In genomic region chr11:29525988-29526794, GRCm38 (mm10) we compare ENCODE assay signal across 8 mouse cellular contexts. TPM values are rescaled to one million over a fixed set of nuclear protein-coding genes. Genes with fewer than 3 reads are reported as not detected.
DNase-seq lines count a peak whose midpoint lies in the region; ATAC-seq and TF ChIP-seq lines count a peak whose summit lies in the region.

TSS of gene Mtif2 (plus strand) at chr11:29526408.

- peak within 1 kb of the TSS; percentile 92 for H3K27ac ChIP-seq in hindbrain, embryonic 13.5 days

- CTCF ChIA-PET in Patski (lab: Charles Lee) = interaction anchor here (1.2 to 1.3 kb wide), 2 partner anchors 9 to 10 kb away, joined by 3 to 5 read pairs; no protein-coding TSS in a partner anchor

- H3K4me2 ChIP-seq in hindbrain, embryonic 13.5 days = peak within 1 kb of the TSS; percentile 73

- H3K36me3 ChIP-seq in hindbrain, embryonic 13.5 days = peaks cover 14% of the 10 kb centered on the region

- WGBS in hindbrain, embryonic 13.5 days = 3% methylated on average over 47 of the region's 47 CpGs

- no peaks in the 10 kb centered on the region for H3K9me3 ChIP-seq in hindbrain, embryonic 13.5 days

- peak within 1 kb of the TSS; percentile 70 for H3K4me3 ChIP-seq in hindbrain, embryonic 13.5 days

- no peak for TF ChIP-seq CTCF in Patski (IDR thresholded peaks at IDR 0.05)

- DNase-seq in Patski (ENCODE audit: low read depth, low spot score) = peak; percentile 41
- DNase-seq in cerebellum, postnatal 25 days = peak; percentile 87 to 91
- DNase-seq in frontal cortex, postnatal 25 days (ENCODE audit: low spot score in 2 of 2) = peak; percentile 62 to 71
- peak; percentile 84 to 86 for DNase-seq in layer of hippocampus, postnatal 14 days (ENCODE audit: low spot score in 2 of 2)
- DNase-seq in lung, postnatal 10 days = peak; percentile 86
- DNase-seq in ovary, postnatal 14 days (ENCODE audit: low spot score) = peak; percentile 57
- peak; percentile 40 to 48 for DNase-seq in thymus, postnatal 10 days (ENCODE audit: low spot score in 2 of 2)

- peak; percentile 96 for ATAC-seq in Patski
- ATAC-seq in hindbrain, embryonic 13.5 days (ENCODE audit: low FRiP score) = peak; percentile 97

- H3K4me1 ChIP-seq in hindbrain, embryonic 13.5 days (replicated peaks) = peaks cover 15% of the 10 kb centered on the region

- in situ Hi-C loops in Patski (cut with MboI; ENCODE audit: low pct_unique_long_range_greater_than_20kb) = no loop called here

- POLR2A ChIA-PET in Patski (lab: Charles Lee) = interaction anchor here (0.6 to 1.0 kb wide), 2 partner anchors 31 to 168 kb away, joined by 3 read pairs; no protein-coding TSS in a partner anchor

- peak within 1 kb of the TSS; percentile 85 for H3K9ac ChIP-seq in hindbrain, embryonic 13.5 days

- H3K27me3 ChIP-seq in Patski = no peaks in the 10 kb centered on the region
- no peaks in the 10 kb centered on the region for H3K27me3 ChIP-seq in hindbrain, embryonic 13.5 days

RNA-seq across cellular contexts. Expression of gene Mtif2, which starts in this region (rescaled TPM):
- polyA plus RNA-seq in Patski (2021) = 31.2 TPM
- 54.5 and 59.4 TPM in 2 replicates for polyA plus RNA-seq in hindbrain, embryonic 13.5 days (2015; fragmentation: Nextera tagmentation; extraction: Ambion mirVana)
- 10 to 100 TPM; 37.7 to 41.7 TPM for total RNA-seq in layer of hippocampus, postnatal 14 days (2021)

Comparison
In these comparisons a context has a peak if more than half of its experiments do, and no peak if none do; other contexts are left out.
1. Peak in every context shown above with its lines: DNase-seq, ATAC-seq, H3K4me3 ChIP-seq and H3K27ac ChIP-seq.